Mouse (Mus musculus) heart, adult 2 months (tissue): ENCODE data around the gene Gpcpd1. TPM values are rescaled to one million over a fixed set of nuclear protein-coding genes. Genes with fewer than 3 reads are reported as not detected.

Experiments used
- DNase-seq, 2 experiments: peaks; one replicate each; pipeline ENCODE4 v3.0.0; 2021
- H3K27ac ChIP-seq: fragments of 200-600 bp; 2 replicates; pipeline ENCODE4 v1.8.1; 2022
- H3K27me3 ChIP-seq: fragments of 200-500 bp; 2 replicates; pipeline ENCODE4 v1.6.1; 2012; ENCODE audit warnings: mild to moderate bottlenecking, low read length, inconsistent platforms, mixed read lengths; ENCODE audit not compliant: control insufficient read depth, insufficient read depth
- H3K36me3 ChIP-seq: fragments of 200-500 bp; 2 replicates; pipeline ENCODE4 v1.6.1; 2012; ENCODE audit warnings: low read length, inconsistent platforms; ENCODE audit not compliant: control insufficient read depth, insufficient read depth
- H3K4me1 ChIP-seq: fragments of 200-500 bp; 2 replicates; pipeline ENCODE4 v1.6.1; 2011; ENCODE audit warnings: low read length; ENCODE audit not compliant: control insufficient read depth, insufficient read depth
- H3K4me3 ChIP-seq: fragments of 200-600 bp; 2 replicates; pipeline ENCODE4 v1.8.1; 2022
- H3K79me2 ChIP-seq: fragments of 200-500 bp; replicated peaks from 2 replicates; pipeline ENCODE4 v1.6.1; 2012; ENCODE audit warnings: mild to moderate bottlenecking, inconsistent platforms, low read length, moderate library complexity, mixed read lengths; ENCODE audit not compliant: control insufficient read depth, insufficient read depth
- H3K9ac ChIP-seq: fragments of 200-500 bp; 2 replicates; pipeline ENCODE4 v1.6.1; 2012; ENCODE audit warnings: low read depth, mild to moderate bottlenecking, control low read depth, inconsistent platforms, low read length, mixed read lengths
- CTCF ChIP-seq: fragments of 200-600 bp; IDR thresholded peaks from 2 replicates; pipeline ENCODE4 v1.8.1; 2022; ENCODE audit warnings: antibody characterized with exemption, mild to moderate bottlenecking, moderate library complexity
- EP300 ChIP-seq: fragments of 200-500 bp; IDR thresholded peaks from 2 replicates; pipeline ENCODE4 v1.6.1; 2011; ENCODE audit warnings: low read depth, low read length, control low read depth; ENCODE audit not compliant: insufficient read depth
- POLR2A ChIP-seq: fragments of 200-500 bp; IDR thresholded peaks from 2 replicates; pipeline ENCODE4 v1.6.1; 2011; ENCODE audit warnings: mild to moderate bottlenecking, low read depth, low read length, control low read depth; ENCODE audit not compliant: insufficient read depth
- WGBS: fragments of 180-500 bp; shearing (Covaris S2); methylation state at CpG from one replicate; pipeline ENCODE4 v1.1.7; 2018; 5-methylcytosine and 5-hydroxymethylcytosine counted together
- intact Hi-C: fragments of 180-260 bp; cut with DNase I; formaldehyde crosslinking; loops from one replicate; pipeline ENCODE4 v1.15.1; 2025
- polyA plus RNA-seq: library from polyadenylated mRNA; depleted of rRNA; stranded (reverse); fragments of >200 nt; gene quantifications from 2 replicates; pipeline ENCODE4 v1.2.3, GENCODE M21; 2012
- total RNA-seq, 2 experiments: library from RNA; stranded (reverse); gene quantifications; 2 replicates each; pipeline ENCODE4 v1.2.3; 2021

The Gpcpd1 gene
- total and polyA plus RNA-seq, 3 experiments = 37.5 to 224 (median 135) TPM

DNA sequence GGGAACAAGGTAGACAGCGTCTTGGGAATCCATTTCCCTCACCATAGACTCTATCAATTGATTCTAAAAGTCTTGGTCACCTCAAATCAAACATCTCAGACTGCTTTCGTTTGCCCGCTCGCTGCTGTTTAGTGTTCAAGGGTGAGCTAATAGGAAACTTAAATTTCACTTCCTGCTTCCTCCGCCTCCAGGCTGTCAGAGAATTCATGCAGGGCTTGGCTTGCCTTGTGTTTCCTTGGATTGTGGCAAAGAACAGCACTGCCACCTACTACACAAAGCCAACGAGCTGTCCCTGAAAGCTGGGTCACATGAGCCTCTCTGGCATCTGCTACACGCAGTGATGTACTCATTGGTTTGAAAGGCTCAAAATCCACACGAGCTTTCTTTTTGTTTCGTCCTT lies 78.3 kb downstream of the Gpcpd1 start:
- Histone ChIP-seq H3K27me3 (no peaks in the 10 kb centered on the region), H3K79me2 (no peaks in the 10 kb centered on the region), H3K4me1 (no peaks in the 10 kb centered on the region; the same call in 1 of the 2 replicates), H3K4me3 (no peak overlapping the region), H3K36me3 (no peaks in the 10 kb centered on the region), H3K9ac (no peak overlapping the region), H3K27ac (no peak overlapping the region)
- no peak for DNase-seq
- TF ChIP-seq POLR2A (no peak), EP300 (no peak), CTCF (no peak)
- WGBS = 46% methylated on average over 9 of the region's 9 CpGs
- intact Hi-C loops = no loop called here

GRCm38 (mm10) chr2:132507521-132507920 lies 80.0 kb downstream of the Gpcpd1 start:
- no peaks in the 10 kb centered on the region; the same call in 1 of the 2 replicates for H3K4me1 ChIP-seq
- 32% methylated on average over 6 of the region's 6 CpGs for WGBS
- DNase-seq = no peak
- TF ChIP-seq POLR2A = no peak
- TF ChIP-seq CTCF = no peak
- no peak for TF ChIP-seq EP300
- intact Hi-C loops = no loop called here
- H3K4me3 ChIP-seq = no peak overlapping the region
- no peaks in the 10 kb centered on the region for H3K79me2 ChIP-seq
- H3K36me3 ChIP-seq = no peaks in the 10 kb centered on the region
- no peak overlapping the region for H3K9ac ChIP-seq
- no peak overlapping the region for H3K27ac ChIP-seq
- no peaks in the 10 kb centered on the region for H3K27me3 ChIP-seq

- H3K36me3 ChIP-seq = no peaks in the 10 kb centered on the region
- 33% methylated on average over 14 of the region's 14 CpGs for WGBS
- no peak overlapping the region for H3K27ac ChIP-seq
- no peak overlapping the region for H3K4me3 ChIP-seq
- DNase-seq = no peak
- H3K79me2 ChIP-seq = no peaks in the 10 kb centered on the region
- TF ChIP-seq POLR2A = no peak
- TF ChIP-seq EP300 = no peak
- no peak for TF ChIP-seq CTCF
- intact Hi-C loops = no loop called here
- no peak overlapping the region for H3K9ac ChIP-seq
- no peaks in the 10 kb centered on the region; the same call in 1 of the 2 replicates for H3K4me1 ChIP-seq
- H3K27me3 ChIP-seq = no peaks in the 10 kb centered on the region
Observed at GRCm38 (mm10) chr2:132507091-132507490, 80.4 kb downstream of the Gpcpd1 start.

DNA sequence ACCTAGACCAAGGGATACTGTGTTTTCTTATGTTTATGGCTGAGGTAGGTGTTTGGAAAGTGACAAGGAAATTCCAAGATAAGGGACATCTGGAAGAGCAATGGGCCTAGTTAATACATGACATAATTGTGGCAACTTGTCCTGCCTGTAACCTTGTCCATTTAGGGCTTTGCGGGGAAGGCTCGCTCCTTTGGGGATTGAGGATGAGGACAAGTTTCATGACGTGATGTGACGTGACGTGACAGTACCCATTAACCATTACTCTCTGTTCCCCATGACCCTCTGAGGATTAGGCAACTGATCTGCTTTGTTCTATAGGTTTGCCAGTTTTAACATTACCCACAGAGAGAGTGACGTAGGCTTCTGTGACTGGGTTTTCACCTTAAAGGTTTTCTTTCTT lies 81.7 kb downstream of the Gpcpd1 start:
- Histone ChIP-seq H3K4me1 (no peaks in the 10 kb centered on the region; the same call in 1 of the 2 replicates), H3K9ac (no peak overlapping the region), H3K36me3 (no peaks in the 10 kb centered on the region), H3K27me3 (no peaks in the 10 kb centered on the region), H3K79me2 (no peaks in the 10 kb centered on the region), H3K4me3 (no peak overlapping the region), H3K27ac (no peak overlapping the region)
- no peak for TF ChIP-seq CTCF
- no peak for TF ChIP-seq POLR2A
- no peak for TF ChIP-seq EP300
- DNase-seq = no peak
- WGBS = 86% methylated on average over 6 of the region's 6 CpGs
- intact Hi-C loops = no loop called here

GRCm38 (mm10) chr2:132498344-132498743 lies 89.2 kb downstream of the Gpcpd1 start:
- intact Hi-C loops = no loop called here
- TF ChIP-seq POLR2A (no peak), EP300 (no peak)
- H3K79me2 ChIP-seq = no peaks in the 10 kb centered on the region
- H3K4me1 ChIP-seq = no peaks in the 10 kb centered on the region
- H3K27me3 ChIP-seq = no peaks in the 10 kb centered on the region
- no peaks in the 10 kb centered on the region for H3K36me3 ChIP-seq
- DNase-seq = no peak
- no peak overlapping the region for H3K4me3 ChIP-seq
- 76% methylated on average over 3 of the region's 3 CpGs for WGBS
- no peak overlapping the region for H3K9ac ChIP-seq
- H3K27ac ChIP-seq = no peak overlapping the region

DNA sequence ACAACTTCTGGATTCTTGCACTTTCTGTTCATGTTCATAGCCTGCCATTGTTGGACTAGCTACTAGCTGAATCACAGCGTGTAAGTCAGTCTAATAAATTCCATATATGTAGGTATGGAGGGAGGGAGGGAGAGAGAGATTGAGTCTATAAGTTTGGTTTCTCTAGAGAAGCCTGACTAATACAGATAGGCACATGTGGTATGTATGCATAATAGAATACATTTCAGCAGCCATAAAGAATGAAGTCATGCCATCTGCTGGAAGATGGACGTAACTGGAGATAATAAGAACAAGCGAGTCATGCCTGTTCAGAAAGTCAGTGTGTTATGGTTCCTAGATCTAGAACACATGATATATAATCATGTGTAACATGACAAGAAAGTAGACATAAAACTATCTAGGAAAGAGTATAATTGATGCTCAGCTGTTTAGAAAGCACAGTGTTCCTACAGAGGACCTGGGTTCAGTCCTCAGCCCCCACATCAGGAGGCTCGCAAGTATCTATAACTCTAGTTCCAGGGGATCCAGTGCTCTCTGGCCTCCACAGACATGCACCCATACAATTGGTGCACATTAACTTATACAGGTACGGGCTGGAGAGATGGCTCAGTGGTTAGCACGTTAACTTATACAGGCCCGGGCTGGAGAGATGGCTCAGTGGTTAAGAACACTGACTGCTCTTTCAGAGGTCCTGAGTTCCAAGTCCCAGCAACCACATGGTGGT lies 90.0 kb downstream of the Gpcpd1 start:
- DNase-seq = no peak
- H3K4me3 ChIP-seq = no peak overlapping the region
- H3K79me2 ChIP-seq = no peaks in the 10 kb centered on the region
- no peak overlapping the region for H3K9ac ChIP-seq
- intact Hi-C loops = no loop called here
- WGBS = 77% methylated on average over 7 of the region's 7 CpGs
- H3K36me3 ChIP-seq = no peaks in the 10 kb centered on the region
- H3K4me1 ChIP-seq = no peaks in the 10 kb centered on the region
- TF ChIP-seq EP300 = no peak
- peak; percentile 54 for TF ChIP-seq CTCF
- H3K27me3 ChIP-seq = no peaks in the 10 kb centered on the region
- H3K27ac ChIP-seq = no peak overlapping the region
